Mouse (Mus musculus) testis, postnatal 10 days (tissue): ENCODE results near the gene Mamdc2.

ENCODE experiments used
- DNase-seq: peaks from one replicate; pipeline ENCODE4 v3.0.0; 2021; ENCODE audit warnings: low spot score

Gene Mamdc2

DNA sequence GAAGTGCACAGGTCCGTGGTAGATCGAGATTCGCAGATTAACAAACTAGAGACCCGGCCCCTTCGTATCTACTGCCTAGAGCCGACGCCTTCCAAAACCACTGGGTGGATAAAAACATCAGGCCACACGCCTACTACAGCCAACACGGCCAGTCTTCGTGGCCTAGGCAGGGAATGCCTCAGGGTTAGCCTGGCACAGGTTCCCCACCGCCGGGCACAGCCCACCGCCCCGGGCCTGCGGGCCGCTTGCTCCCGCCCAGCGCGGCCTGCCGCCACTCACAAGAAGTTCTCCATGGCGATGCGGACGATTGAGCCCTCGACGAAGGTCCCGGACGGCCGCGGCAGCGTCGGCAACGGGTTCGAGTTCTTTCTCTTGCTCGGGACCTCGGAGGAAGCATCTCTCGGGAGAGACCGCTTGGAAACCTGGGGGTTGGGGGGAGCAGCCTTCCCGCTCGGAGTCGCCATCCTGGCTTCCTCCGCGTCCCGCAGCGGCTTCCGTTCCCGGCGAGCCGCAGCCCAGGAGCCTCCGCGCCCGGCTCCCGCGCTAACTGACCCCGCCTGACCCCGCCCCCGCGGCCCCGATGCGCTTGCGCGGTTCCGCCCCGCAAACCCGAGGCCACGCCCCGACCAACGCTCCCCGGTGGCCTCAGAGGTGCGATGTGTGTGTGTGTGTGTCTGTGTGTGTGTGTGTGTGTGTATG is 174.7 kb downstream of the Mamdc2 start, which contains the start of gene Smc5:
Smc5 (minus strand) TSS at position 543 of the 699 bp plus-strand sequence.
- DNase-seq, result peak; percentile 98

DNA sequence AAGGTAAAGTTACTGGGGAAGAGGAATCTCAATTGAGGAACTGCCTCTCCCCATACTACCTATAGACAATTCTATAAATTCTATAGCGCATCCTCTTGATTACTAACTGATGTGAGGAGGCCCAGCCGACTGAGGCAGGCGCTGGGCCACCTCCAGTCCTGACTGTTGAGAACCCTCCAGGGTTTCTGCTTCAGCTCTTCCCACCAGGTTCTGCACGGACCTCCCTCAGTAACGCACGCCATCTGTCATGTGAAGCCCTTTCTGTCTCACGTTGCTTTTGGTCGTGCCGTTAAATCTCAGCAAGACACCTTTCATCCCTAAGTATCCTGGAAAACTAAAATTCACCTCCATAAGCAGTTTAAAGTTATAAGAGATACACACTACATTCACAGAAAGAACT is 191.5 kb downstream of the Mamdc2 start:
- DNase-seq, result no peak
